Mouse (Mus musculus): Measurements from ENCODE around the gene Ap2m1. TPM values are rescaled to one million over a fixed set of nuclear protein-coding genes. Genes with fewer than 3 reads are reported as not detected.
A peak's percentile ranks its signal among the peaks of the same experiment; 100 is the strongest.
"Not testable (repeated sequence)": the region's sequence is repeated elsewhere in the genome, so short reads cannot be mapped to it uniquely, and the experiment has no call there.

Ap2m1 gene
- total RNA-seq (2021): 100 to 1,000 TPM; 276 to 366 TPM
- 282 and 345 TPM in 2 replicates for polyA plus RNA-seq (2012; rRNA removed)
- long read RNA-seq, transcript Ap2m1-202 (11 exons, 2,080 nt): major isoform, 129 of 148 reads
- long read RNA-seq, partial matches to known transcripts: 7 of 148 reads
- long read RNA-seq, other reads (novel, unspliced or antisense): 12 of 148 reads

DNA sequence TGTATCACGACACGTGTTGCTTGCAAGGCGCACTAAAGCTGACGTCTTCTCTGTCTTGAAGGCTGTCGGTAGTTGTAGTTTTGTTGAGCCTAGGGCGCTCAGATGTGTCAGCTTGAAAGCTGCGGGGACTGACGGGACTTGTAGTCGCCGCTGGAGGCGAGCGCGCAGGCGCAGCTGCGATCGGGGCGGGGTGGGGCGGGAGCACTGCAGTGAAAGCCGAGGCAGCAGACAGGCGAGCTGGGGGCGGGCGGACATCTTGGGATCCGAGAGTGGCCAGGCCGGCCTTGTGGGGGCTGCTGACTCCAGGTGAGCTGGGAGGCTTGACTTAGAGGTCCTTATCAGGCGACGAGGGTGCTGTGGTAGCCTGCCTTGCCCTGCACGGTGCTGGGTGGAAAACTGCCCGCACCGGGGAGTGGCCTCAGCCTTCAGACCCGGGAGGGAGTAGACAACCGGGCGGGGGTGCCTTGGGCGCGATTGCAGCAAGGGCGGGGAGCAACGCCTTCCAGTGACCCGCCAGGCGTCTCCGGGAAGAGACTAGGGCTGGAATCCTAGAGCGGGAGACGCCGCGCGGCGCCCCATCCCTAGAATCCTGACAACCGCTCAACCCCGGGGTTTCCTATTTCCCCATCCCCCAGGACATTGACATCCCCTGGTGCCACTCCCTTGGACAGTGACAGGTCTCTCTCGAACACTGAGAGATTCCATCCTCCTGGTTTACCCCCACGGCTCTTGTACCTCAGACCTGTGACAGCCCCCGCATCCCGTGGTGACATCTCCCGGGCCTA lies at the start of gene Ap2m1:
Gene Ap2m1 (plus strand): TSS at position 183 of the 785 bp plus-strand sequence.
- DNase-seq: peak; percentile 96

DNA sequence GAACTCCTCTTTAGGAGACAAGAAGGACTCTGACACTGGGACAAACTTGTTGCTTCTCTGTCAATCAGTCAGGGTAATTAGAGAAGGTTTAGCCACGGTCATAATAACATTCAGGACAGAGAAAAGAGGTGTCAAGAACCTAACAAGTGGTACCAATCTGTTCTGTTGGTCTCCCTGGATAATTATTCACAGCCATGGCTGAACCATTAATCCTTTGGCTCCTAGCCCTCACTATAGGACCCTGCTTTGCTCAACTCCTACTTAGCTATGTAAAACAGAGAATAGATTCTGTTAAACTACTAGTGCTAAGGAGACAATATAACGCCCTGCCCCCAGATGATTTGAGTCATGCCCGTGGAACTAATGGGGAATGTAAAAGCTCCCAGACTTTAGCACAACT lies 49.2 kb upstream of the Ap2m1 start:
- no peak for DNase-seq

DNA sequence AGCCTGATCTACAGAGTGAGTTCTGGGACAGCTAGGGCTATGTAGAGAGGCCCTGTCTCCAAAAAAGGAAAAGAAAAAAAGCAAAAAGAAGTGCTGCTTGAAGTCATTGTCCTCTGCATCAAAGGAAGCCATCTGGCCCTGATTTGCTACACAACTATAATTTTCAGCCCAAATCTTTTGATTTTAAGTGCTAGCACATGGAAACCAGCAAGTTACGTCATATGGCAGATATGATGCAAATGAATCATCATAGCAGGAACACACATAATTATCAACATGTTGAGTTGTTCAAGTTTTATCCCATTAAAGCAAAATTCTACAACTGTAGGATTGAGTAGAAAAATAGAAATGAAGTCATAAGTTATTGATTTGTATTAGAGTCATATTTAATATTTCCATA lies 47.1 kb upstream of the Ap2m1 start:
- no peak for DNase-seq

DNA sequence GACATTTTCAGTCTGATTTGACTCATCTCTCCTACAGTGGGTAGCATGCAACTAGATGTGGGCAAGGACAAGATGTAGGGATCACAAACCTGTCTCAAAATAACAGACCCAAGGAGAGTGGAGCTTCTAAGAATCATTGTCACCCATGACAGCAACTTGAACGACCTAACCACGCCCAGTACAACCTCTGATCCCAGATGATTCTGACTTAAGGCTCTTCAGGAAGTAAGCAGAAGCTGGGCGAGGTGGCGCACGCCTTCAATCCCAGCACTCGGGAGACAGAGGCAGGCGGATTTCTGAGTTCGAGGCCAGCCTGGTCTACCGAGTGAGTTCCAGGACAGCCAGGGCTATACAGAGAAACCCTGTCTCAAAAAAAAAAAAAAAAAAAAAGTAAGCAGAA lies 46.5 kb upstream of the Ap2m1 start:
- DNase-seq: not testable (repeated sequence)

DNA sequence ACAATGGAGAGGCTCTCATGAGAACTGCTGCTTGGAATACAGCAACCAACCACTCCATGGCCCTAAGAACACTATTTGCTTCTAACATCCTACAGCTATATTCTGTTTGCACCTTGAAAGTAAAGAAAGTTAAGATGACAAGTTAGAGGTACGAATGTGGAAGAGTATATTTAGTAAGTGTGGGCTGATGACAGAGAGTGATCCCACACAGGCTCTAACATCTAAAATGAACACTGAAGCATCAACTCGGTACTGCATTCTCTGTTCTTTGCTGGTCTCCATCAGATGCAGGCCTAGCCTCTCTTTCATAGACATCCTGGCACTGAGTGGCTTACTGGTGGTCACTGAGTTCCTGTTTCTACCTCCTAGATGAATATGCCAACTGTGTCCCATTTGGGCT lies 46.0 kb upstream of the Ap2m1 start:
- DNase-seq: no peak

DNA sequence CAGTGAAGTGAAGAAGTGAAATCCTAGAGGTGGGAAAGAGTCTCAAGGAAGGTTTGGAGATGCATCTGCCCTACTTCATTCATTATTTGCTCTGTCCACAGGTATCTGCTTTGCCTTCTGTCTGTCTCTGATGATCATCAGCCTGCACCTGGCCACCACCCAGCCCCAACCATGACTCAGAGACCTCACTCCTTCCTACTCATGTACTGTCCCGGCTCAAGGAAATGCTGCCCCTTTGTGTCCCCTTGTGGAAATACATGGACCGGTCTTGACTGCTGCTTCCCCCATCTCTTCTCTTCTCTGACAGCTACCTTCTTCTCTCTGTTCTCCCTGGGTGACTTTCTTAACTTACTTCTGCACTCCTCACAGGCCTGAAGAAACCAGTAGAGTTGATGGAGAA lies 44.7 kb upstream of the Ap2m1 start:
- peak; percentile 56 for DNase-seq

DNA sequence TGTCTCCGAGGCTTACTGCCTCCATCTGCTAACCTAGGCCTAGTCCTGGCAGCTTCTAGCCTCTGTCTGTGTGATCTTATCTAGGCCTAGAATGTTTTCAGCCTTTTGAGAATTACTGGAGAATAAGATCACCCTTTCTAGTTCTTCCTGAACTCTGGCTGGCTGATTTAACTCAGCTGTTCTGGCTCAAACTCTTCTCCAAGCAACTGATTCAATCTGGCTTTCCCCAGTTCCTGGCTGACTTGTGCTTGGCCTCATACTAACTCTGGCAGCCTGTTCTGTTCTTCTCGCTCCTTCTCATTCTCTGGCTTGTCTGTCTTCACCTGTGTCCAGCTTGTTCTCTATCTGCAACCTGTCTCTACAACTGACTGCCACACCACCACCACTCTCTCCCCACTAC lies 44.0 kb upstream of the Ap2m1 start:
- no peak for DNase-seq

DNA sequence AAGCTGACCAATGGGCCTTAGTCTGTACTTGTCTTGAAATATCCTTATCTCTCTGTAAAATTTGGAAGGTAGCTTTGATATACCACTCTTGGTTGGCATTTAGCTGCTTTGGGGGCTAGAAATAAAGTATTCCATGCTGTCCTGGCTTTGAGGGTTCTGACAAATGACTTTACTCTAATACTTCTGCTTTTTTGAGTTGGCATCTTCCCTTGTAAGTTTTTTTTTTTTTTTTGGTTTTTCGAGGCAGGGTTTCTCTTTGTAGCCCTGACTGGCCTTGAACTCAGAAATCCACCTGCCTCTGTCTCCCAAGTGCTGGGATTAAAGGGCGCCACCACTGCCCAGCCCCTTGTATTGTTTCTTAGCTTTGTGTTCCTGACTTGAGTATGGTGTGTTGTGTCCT lies 41.8 kb upstream of the Ap2m1 start:
- DNase-seq: no peak

DNA sequence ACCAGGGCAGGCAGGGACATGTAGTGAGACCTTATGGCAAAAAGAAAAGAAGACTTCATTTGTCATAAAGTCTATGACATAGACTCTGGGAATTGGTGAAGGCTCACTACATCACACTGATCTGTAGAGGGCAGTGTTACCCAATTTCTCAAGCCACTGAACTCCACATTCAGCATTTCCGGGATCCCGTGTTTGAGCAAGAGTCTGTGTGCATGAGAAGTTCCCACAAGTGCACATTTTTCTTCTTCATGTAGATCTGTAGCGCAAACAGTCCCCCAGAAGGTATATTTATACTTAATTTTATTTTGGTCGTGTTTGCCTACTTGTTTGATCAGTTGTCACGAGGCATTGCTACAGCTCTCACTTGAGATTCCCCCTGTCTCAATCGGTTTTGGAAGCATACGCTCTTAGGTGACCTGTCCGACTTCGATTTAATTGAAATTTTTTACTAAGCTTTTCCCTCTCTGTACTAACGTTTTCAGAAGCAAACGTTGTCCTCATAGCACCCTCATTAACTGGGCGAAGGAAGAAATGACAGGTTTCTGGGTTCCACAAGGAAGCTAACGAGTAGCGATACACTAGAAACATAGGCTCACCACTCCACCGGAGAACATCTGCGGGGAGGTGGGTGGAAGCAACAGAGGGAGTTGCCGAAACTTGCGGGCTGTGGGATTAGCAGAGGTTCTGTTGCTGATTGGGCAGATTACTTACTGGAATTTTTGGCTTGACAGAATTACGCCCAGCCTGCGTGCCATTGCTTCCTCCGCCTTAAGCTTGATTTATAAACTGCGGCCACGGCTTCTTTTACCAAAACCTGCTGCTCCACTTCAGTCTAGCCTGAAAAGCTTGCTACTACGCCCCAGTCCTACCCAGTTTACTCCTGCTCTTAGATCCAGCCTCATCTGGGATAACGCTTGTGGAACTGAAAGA lies 38.3 kb upstream of the Ap2m1 start:
- DNase-seq: peak; percentile 65

DNA sequence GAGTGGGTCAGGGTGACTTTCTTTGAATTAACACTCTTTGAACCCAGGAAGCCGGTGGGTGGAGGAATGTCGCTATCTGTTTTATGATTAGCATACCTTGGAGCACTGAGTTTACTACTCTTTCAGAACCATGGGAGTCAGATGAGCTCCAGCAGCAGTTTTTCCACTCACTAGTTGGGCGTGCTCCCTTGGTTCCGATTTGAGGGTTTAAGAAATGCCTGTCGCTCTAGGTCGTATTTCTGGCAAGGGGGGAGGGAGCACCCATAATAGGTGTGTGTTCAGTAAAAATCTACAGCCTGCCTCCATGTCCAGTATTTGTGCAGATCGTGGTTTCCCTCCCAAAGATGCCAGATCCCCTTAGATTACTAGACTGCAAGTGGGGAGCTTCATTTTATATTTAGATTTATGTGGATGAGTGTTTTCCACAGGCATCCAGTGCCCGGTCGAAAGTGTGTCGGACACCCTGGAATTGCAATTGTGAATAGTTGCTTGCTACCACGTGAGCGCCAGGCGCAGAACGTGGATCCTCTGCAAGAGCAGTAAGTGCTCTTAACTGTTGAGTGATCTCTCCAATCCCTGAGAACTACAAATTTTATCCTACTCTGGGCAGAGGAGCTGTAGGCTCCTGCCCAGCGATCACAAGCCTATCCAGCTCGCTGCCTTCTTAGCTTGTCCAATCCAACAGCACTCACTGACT lies 37.1 kb upstream of the Ap2m1 start:
- no peak for DNase-seq

DNA sequence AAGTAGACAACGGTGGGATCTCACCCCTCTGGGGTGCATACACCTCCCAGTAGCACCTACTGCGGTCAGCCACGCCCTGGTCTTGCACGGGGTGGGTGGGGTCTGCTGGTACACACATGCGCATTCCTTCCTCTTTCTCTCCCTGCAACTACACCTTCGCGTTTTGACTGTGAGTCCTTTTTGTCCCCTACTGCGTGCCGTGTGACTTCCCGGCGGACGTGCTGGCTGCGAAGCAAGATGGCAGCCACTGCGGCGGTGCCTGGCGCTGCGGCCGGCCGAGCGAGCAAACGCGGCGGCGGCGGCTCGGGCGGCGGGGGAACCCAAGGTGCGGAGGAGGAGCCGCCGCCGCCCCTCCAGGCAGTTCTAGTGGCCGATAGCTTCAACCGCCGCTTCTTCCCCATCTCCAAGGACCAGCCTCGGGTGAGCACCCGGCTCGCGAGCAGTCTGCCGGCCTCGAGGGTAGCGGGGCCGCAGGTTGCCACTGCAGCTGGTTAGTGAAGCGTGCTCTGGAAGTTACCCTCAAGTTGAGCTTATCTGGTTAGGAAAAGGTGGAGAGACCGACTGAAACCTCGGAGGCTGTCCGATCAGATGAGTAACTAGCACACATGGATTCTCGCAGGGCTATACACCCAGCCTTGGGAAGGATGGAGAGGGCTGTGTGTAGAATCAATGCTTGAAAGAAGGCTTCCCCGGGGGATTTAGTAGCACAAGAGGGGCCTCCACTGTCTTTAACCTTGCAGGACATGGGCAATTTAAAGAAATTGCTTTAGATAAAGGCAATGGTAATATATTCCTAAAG lies 36.4 kb upstream of the Ap2m1 start, which contains the start of gene Eif2b5:
Gene Eif2b5 (plus strand): TSS at position 141 of the 799 bp plus-strand sequence.
- peak; percentile 97 for DNase-seq

DNA sequence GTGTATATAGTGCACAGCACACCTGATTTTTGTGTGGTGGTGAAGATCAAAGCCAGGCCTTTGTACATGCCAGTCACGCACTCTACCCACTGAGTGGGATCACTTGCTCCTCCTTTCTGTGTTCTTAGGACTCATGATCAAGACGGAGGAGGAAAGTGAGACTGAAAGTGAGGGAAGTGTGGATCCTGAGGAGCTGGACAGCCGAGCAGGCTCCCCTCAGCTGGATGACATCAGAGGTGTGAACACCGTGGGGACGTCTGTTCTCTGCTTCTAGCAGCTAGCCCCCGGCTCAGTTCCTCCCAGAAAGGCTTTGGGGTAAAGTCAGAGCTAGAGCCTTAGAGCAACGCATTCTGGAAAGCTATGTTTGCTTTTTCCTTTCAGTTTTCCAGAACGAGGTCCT lies 29.3 kb upstream of the Ap2m1 start:
- no peak for DNase-seq

DNA sequence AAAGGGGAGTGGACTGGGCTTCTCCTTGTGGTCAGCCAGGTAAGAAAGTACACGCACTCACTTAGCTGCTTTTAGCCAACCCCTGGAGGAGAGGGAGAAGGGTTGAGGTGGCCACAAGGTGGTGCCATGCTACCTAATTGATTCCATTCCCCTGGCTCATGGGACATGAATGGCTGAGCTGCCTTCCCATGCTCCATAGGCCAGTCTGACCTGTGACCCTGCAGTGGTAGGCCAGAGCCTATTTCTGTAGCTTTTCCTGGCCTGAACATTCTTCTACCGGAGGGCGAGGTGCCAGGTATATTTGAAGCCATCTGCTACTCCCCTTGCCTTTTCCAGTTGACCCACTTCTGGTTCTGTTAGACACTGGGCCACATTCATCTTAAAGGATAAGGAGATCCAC lies 25.9 kb upstream of the Ap2m1 start:
- peak; percentile 56 for DNase-seq

DNA sequence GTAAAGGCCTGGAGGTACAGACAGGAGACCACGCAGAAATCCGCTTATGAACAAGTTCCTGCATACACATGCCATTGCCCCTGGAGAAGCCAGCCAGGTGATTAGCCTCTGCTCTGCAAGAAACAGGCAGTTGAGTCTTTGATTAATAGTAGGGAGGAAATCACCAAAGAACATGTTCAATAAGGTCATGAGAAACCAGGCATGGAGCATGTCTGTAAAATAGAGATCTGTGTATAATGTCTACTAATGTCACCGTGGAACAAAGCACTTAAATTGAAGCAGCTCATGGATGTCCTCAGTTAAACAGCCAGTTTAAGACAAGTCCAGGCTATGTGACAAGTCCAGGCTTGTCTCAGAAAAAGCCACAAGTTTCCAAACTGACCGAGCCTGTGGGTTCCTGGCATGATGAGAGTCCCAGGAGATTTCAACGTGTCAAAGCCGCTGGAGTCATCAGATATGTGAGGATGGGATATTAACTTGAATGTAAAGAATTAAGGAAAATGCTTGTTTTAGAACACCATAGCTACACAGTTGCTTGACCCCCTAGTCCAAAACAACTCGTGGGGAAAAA lies 23.9 kb upstream of the Ap2m1 start:
- no peak for DNase-seq

DNA sequence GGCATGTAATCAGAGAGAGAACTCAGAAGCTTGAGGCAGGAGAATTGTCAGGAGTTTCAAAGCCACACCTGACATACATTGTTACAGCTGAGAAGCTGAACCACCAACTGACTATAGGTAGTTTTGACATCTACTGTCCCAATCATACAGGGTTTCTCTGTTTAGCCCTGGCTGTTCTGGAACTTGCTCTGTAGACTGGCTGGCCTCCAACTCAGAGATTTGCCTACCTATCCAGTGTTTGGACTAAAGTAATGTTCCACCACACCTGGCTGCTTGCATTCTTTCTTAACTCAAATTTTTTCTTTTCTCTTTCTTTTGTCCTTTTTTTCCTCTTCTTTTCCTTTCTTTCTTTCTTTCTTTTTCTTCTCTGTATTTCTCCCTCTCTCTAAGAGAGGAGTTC lies 19.2 kb upstream of the Ap2m1 start:
- no peak for DNase-seq

DNA sequence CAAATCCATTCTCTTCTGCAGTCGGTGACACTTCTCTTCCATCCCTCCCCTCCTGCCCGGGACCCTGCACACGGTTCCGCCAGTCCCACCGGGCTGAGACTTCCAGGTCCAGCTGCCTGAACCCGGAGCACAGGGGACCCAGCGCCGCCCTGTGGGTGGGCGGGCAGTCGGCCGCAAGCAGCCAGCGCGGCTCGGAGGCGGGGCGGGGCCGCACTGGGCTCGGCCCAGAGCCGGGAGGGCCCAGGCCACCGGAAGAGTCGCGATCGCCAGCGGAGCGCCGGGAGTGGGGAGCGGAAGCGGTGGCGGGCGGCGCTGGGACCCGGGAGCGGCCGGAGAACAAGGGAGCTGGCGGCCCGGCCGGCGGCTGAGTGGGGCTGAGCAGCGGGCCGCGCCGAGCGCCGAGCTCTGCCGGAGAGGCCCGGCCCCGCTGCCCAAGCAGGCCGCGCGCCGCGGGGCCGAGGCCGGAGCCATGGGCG lies 18.5 kb upstream of the Ap2m1 start, which contains the start of gene Dvl3:
Gene Dvl3 (plus strand): TSS at position 257 of the 476 bp plus-strand sequence.
- DNase-seq: peak; percentile 97

DNA sequence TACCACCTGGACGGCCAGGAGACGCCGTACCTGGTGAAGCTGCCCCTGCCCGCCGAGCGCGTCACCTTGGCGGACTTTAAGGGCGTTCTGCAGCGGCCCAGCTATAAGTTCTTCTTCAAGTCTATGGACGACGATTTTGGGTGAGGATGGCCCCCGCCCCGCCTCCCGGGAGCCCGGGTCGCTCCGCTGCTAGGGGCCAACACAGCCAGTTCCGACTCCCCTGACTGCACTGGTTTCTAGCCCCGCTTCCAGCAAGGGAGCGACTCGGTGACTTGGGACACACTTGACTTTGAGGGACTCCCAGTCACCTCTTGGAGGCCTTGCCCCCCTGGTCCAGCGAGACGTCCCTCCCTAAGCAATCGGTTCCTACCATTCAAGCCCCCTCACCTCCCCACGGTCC lies 18.1 kb upstream of the Ap2m1 start:
- DNase-seq: no peak

DNA sequence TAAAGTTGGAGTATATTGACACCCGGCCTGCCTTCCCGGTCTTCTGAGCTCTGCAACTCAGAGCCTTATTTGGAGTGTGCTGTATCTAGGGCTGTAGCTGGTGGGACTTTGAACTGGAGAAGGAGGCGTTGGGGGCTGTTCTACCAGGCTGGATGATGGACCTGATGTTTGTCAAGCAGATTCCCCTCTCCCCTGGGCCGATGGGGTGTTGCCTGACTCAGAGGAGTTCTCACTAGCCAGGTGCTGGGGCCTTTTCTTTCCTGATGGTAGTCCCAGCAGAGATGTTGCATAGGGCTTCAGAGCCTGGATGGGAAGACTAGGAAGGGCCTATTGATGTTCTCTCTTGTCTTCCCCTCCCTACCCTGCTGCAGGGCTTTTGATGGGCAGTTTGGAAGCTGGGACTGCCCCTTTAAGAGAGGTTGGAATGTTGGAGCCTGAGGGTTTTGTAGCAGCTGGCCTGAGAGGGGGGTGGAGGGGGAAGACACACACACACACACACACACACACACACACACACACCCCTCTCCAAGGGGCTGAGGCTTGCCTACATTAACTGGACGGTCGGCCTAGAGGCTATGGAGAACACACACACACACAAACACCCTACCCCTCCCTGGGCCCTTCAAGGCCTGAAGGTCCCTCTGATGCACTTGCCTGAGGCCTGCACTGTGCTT lies 17.4 kb upstream of the Ap2m1 start:
- peak; percentile 42 for DNase-seq

DNA sequence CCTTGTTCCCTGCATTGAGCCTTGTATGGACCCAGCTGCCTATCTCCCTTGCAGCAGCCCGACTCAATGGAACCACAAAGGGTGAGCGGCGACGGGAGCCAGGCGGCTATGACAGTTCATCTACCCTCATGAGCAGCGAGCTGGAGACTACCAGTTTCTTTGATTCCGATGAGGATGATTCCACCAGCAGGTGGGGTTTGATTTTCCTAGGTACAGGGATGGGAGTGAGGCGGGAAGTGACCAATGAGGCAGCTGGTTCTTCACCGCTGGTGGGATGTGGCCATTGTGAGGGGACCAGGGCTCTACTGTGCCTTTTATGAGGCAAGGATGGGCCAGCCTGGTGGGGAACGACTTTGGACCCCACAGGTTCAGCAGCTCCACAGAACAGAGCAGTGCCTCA lies 11.4 kb upstream of the Ap2m1 start:
- no peak for DNase-seq

DNA sequence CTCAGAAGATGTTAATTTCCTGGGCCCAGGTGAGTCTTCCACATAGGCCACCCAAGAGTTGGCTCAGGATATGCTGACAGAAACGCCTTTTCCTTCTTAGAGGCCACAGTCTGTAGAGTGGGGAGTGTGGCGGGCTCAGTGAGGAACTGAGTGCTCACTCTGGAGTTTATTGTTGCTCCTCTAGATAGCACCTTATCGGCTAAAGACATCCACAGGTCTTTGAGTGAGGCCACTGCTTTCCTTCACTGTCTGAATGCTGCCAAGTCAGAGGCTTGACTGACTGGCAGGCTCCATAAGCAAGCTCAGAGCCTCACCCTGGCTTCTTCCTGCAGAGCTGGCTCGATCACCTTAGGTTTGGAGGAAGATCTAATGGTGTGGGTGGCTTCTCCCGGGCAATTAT lies 6.5 kb upstream of the Ap2m1 start:
- no peak for DNase-seq
